Mouse (Mus musculus): ENCODE results near the gene 4921524J17Rik.

Gene 4921524J17Rik

DNA sequence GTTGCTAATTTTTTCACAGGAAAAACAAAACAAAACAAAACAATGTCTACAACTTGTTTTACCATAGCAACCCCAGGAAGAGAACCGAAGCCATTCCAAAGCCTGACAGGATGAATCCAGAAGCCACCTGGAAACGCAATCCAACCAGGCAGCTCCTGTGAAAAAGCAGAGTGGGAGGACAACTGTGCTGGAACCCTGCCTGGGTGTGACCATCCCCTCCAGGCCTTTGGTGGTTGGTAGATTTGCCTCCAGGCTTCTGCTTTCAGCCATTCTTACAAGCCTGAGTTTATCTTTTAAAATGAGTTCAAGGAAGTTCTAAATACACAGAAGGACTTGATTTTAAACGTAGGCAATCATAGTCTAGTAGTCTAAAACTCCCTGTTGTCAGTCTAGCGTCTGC lies 50.7 kb downstream of the 4921524J17Rik start:
- DNase-seq (ENCODE audit: low read depth, low spot score): peak; percentile 56

DNA sequence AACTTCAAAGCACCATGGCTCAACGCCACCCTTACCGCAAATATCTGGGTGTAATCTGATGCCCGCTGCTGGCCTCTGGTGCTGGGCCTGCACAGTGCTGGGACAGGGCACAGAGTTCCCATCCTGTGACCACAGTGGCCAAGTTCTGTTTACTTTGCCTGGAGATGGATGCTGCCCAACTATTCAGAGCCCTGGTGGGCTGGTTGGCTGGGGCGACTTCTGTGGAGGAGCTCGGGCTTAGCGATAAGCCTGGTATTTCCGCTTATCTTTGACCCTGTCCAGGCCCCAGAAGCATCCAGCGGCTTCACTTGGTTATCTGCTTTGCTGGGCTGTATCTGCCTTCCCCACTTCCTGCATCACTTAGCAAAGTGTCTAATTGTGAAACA lies 51.8 kb downstream of the 4921524J17Rik start:
- DNase-seq (ENCODE audit: low read depth, low spot score): no peak

DNA sequence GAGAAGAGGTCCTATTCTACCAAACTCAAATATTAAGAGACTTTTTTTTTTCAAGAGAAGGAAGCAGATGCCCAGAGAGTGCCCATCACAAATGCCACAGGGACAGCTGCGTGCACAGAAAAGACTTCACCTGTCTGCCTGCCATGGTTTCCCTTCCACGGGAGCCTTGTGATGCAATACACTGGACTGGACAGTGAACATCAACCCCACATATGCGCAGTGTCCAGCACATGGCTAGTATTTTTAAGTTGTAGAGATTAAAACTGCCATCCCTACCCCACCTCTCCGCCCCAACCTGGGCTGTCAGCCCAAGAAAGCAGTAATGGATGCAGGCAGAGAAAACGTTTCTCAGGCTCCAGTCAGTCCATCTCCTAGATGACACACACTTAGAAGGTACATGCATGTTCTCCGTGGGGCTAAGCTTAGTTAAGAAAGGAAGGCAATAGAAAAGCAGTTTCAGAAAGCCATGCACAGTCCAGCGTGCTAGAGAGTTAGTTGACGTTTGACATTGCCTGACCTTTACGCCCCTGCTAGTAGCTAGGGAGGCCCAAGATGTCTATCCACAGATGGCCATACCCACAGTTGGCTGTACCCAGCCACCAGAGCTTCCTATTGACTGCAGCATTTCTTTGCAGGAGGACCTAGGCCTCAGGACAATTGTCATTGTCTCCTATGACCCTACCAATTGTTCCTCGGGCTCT lies 52.4 kb downstream of the 4921524J17Rik start:
- no peak for DNase-seq (ENCODE audit: low read depth, low spot score)

DNA sequence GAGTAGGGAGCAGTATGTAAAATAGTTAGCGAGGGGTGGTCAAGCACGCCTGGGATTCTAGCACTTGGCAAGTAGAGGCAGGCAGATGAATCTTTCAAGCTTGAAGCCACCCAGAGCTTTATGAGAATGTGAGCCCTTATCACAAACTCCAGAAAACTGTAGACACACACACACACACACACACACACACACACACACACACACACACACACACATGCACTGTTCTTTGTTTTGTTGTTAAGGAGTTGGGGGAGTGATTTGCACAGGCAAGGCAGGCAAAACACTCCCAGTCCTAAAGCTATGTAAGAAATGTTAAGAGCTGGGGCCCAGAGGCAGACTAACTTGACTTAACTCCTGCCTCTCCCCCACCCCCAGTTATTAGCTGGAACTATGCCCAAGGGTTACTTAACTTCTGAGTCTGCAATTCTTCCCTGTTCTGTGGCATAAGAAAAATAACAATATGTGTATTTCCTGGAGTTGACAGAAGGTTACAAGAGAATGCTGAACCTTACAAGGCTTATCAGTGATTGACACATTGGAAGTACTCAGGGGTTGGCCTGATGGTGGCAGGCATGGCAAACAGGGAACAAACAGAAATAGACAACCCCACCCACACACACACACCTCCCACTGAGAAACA lies 53.4 kb downstream of the 4921524J17Rik start:
- DNase-seq (ENCODE audit: low read depth, low spot score): peak; percentile 58

DNA sequence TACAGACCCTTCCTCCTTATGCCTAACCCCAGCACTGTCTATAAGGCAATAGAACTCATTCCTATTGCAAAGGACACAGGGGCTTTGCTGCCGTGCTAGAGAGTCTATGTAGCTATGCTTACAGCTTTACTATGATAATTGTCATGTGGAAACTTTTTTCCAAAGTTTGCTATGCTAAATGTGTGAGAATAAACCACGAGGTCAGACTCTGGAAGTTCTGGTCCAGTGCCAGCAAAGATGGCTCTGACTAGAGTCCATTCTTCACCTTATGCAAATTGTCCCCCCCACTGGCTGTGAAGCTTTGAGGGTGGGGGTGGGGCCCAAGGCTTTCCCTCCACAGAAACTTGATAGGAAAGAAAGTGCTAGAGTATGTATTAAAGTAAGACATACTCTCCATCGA lies 56.1 kb downstream of the 4921524J17Rik start:
- DNase-seq (ENCODE audit: low read depth, low spot score): no peak

DNA sequence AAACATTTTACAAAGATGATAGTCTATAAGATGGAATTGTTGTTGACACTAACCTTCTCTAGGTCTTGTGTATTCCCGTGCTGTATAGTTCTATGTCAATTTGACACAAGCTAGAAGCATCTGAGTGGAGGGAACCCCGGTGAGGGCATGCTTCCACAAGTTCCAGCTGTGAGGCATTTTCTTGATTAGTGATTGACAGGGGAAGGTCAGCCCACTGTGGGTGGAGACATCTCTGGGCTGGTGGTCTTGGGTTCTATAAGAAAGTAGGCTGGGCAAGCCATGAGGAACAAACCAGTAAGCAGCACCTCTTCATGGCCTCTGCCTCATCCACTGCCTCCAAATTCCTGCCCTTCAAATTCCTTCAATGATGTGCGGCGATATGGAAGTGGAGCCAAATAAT lies 58.3 kb downstream of the 4921524J17Rik start:
- DNase-seq (ENCODE audit: low read depth, low spot score): no peak

DNA sequence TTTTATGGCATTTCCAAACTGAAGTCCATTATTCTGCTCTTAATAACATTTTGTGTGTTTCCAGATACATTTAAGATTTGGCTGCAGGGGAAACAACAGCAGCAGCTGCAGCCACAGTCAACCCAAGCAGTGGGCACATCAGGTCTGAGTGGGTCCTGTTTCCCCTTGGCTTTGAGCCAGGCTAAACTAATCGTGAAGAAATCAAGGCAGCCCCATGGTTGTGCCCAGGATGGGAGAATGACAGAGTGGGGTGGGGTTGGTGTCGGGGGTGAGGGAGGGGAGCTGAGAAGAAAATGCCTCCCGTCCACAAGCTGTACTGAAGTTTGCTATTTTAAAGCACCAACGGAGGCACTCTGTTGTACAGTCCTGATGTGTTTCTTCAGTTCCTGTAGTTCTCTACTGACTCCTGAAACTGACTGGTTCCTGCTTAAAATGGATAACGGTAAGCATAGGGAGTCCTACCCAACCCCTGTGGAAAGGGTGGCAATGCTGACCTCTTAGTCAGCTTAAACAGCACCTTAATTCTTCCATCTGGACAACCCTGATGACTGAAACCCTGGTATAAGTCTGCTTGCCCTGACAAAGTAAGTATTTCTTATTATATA lies 59.1 kb downstream of the 4921524J17Rik start:
- DNase-seq (ENCODE audit: low read depth, low spot score): no peak

DNA sequence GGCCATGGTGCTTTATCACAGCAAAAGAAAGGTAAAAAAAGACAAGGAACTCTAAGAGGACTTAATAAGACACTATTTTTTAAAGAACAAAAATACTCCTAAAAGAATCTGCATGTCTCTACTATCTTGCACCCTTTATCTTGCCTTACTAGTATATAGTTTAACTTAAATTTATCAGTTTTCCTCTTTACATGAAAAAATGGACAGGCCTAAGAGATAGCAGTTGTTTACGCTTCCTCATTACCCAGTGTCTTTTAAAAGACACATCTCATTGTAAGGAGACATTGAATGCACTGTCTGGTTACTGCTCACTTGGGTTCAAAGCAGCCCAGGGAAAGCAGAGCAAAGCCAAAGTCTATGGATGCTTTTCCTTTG lies 60.2 kb downstream of the 4921524J17Rik start:
- no peak for DNase-seq (ENCODE audit: low read depth, low spot score)

DNA sequence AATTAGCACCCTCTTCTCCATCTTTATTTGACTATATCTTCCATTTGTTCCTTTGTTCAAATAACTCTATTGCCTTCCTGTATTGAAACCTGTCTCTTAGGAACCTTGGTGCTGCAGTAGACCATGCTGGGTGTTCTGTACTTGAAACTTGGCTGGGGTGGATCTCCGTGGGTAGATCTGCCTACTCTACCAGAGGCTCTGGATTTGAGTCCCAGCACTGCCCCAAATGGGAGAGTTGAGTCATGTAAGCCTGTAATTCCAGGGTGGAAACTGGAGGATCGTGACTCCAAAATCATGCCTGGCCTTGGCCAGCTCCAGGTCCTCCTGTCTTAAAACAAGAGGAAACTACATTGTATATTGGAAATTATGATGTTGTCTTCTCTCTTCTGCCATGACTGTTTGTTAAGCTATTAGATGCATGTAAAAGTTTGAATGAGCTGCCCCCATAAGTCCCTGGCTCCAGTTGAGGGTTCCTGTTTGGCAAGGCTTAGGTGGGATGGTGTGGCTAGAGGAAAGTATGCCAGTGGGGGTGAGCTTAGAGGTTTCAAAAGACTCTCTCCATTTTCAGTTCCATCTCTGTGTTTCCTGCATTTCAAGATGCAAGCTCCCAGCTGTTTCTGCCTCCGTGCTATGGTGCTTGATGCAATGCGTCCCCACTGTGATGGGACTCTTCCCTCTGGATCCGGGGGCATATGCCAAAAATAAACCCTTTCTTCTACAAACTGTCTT lies 60.7 kb downstream of the 4921524J17Rik start:
- DNase-seq (ENCODE audit: low read depth, low spot score): peak; percentile 81

DNA sequence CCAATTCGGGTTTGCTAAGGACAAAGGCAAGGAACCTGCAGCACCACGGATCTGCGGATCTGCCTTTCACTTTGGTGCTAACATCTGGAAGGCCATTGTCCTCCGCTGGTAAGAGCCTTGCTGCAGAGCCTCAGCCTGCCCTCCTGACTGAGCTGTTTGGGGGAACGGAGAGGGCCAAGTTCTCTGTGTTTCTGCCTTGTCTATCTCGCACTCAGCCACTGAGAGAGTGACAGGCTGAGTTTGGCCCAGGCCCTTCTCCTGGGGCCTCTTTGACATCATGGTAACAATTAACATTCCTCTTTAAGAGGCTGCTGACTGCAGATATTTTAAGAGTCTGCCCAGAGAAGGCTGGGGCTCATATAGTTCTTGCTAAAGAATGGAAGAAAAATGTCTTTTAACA lies 67.5 kb downstream of the 4921524J17Rik start:
- DNase-seq (ENCODE audit: low read depth, low spot score): no peak

DNA sequence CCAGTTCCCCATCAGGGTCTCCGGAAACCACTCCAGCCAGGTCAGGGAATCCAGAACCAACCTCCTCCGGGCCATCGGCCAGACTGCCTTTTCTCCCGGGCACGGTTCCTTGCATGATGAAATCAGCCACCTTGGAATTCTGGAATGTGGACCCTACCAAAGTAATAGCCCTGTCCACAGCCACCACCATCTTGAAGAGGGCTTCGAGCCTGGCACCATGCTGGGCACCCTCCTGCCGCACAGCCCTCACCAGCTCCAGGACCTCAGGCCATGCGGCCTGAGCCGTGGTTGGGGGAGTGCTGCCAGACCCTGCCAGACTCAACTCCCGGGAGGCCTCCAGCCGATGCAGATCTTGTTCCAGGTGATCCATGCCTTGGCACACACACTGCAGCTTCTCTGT lies 68.0 kb downstream of the 4921524J17Rik start:
- no peak for DNase-seq (ENCODE audit: low read depth, low spot score)

DNA sequence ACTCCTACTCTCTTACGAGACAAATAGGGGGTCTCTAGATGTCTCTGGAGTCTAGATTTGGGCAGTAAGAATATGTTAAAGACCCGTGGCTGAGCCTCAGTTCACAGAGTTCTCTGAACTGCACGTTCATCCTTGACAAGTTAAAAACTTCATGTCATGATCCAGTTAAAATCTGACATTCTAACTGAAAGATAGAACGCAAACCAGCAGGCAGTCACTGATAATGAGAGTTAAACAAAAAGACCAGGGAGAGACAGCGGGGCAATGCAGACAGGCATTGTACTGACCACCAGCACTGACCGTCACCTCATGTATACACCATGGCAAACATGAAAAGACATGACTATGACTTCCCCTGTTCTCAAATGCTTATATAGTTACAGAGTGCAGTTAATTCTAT lies 69.2 kb downstream of the 4921524J17Rik start:
- no peak for DNase-seq (ENCODE audit: low read depth, low spot score)

DNA sequence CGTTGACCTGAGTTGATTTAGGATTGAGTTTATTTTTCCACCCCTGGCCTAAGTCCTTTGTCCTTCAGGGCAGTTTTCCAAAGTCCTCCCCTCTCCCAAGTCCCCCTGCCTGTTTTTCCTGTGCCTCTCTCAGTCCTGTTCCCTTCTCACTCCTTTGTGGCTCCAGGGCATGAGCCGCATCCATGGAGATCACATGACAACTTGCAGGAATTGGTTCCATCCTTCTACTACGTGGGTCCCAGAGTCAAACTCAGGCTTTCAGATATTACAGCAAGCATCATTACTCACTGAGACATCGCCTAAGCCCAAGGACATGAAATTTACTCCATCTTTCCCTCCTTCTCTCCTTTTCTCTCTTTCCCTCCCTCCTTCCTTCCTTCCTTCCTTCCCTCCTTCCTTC lies 70.4 kb downstream of the 4921524J17Rik start:
- no peak for DNase-seq (ENCODE audit: low read depth, low spot score)

Data from brain, adult 2 months (tissue).